ENCODE assay signal across 14 mouse cellular contexts in genomic region chr14:48154641-48155040, GRCm38 (mm10).
"Had no signal": no experiment of that assay in that cellular context is flagged by ENCODE, and none has a peak within 500 bp of the region (broad histone marks: within the 10 kb centered on the region; RNA-seq: fewer than 3 reads in every experiment).

No protein-coding gene starts in this region.

- H3K36me3 ChIP-seq: liver, embryonic 13.5 days; midbrain, embryonic 13.5 days; neural tube, embryonic 15.5 days had no signal

- H3K9me3 ChIP-seq: liver, embryonic 13.5 days; midbrain, embryonic 13.5 days; neural tube, embryonic 15.5 days had no signal

- ATAC-seq: hindbrain, postnatal 0 days; liver, postnatal 0 days; midbrain, embryonic 13.5 days had no signal

- H3K4me1 ChIP-seq: liver, embryonic 13.5 days had no signal

- H3K27me3 ChIP-seq: liver, embryonic 13.5 days; midbrain, embryonic 13.5 days; neural tube, embryonic 15.5 days had no signal

- H3K27ac ChIP-seq: hindbrain, postnatal 0 days; kidney, postnatal 0 days; liver, embryonic 13.5 days; midbrain, embryonic 13.5 days; neural tube, embryonic 15.5 days had no signal

- H3K4me2 ChIP-seq: liver, embryonic 13.5 days; midbrain, embryonic 13.5 days; neural tube, embryonic 15.5 days had no signal

- H3K9ac ChIP-seq: liver, embryonic 13.5 days; liver, postnatal 0 days; midbrain, embryonic 13.5 days; neural tube, embryonic 15.5 days had no signal

- DNase-seq: kidney, adult 11 months; layer of hippocampus, adult 9-11 months; layer of hippocampus, postnatal 36 days; liver, embryonic 13.5 days; liver, postnatal 0 days; lung, postnatal 36 days; right cerebral cortex, adult 18-20 months; right cerebral cortex, postnatal 25 days; thymus, postnatal 36 days had no signal

- H3K4me3 ChIP-seq: liver, embryonic 13.5 days; midbrain, embryonic 13.5 days; myocyte; neural tube, embryonic 15.5 days had no signal
